Mouse (Mus musculus): Measurements from ENCODE around the gene H2afy2.

DNA sequence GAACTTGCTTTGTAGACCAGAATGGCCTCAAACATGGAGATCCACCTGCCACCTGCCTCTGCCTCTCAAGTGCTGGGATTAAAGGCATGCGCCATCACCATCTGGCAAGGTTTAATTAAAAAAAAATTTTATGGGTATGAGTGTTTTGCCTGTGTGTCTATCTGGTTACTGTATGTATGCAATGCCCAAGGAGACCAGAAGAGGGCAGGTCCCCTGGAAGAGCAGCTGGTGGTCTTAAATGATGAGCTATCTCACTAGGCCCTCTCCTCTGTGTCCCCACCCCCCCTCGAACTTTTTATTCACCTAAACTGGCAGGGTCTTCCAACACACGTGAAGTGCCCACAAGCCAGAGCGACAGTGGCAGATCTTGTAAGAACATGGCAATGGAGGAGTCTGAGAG lies 42.1 kb downstream of the H2afy2 start:
- TF ChIP-seq CTCF (IDR thresholded peaks at IDR 0.05; ENCODE audit: borderline replicate concordance, insufficient read depth, low read length), result no peak
- TF ChIP-seq POLR2A (IDR thresholded peaks at IDR 0.05; ENCODE audit: low read depth, low read length), result no peak

All from embryonic fibroblast, embryonic 13.5 days (primary cell).